Mouse (Mus musculus): ENCODE data around the gene Oser1. TPM values are rescaled to one million over a fixed set of nuclear protein-coding genes. Genes with fewer than 3 reads are reported as not detected.

Gene Oser1
- total and polyA plus RNA-seq, 3 experiments: 29.0 to 44.9 (median 38.1) TPM

DNA sequence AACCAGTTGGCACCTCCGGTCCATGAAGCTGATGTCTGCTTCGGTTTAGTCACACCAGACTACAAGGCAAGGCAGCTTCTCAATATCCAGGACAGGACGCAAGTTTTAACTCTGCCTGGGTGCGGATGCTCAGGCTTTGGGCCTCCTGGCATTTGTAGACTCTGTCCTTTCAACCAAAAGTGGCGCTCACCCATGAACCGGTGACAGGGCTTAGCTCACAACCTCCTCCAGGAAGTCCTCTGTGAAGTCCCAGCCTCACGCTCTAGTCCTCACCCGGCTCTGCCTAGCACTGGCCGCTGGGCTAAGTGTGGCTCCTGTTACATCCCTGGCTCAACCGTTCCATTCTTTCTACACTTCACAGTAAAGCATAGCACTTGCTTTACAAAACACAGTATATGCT is 31.3 kb downstream of the Oser1 start:
- in situ Hi-C loops (cut with MboI; ENCODE audit: low pct_ligation_motif_present, low pct_unique_long_range_greater_than_20kb, low sequenced_read_pairs) (loop anchor here (5.0 kb wide), 1 partner anchor 51 kb away; no protein-coding TSS in a partner anchor), dilution Hi-C loops (cut with MboI; ENCODE audit: extremely low pct_ligation_motif_present, extremely low pct_unique_long_range_greater_than_20kb, low sequenced_read_pairs) (no loop called here)
- Histone ChIP-seq H3K27ac (ENCODE audit: insufficient read depth, low read depth) (no peak overlapping the region), H3K36me3 (replicated peaks in 1 of 2; ENCODE audit: control insufficient read depth in 1 of 2, insufficient read depth in 1 of 2, low read length in 1 of 2) (no peaks in the 10 kb centered on the region), H3K4me2 (ENCODE audit: insufficient read depth, low read depth, poor library complexity, severe bottlenecking) (no peak overlapping the region), H3K9ac (ENCODE audit: insufficient read depth, low read depth) (no peak overlapping the region), H3K4me3 (replicated peaks in 1 of 3; ENCODE audit: low read depth in 2 of 3, low read length in 2 of 3, poor library complexity in 1 of 3) (no peak overlapping the region), H3K9me3 (replicated peaks; ENCODE audit: low read length) (no peaks in the 10 kb centered on the region), H3K79me2 (replicated peaks; ENCODE audit: control insufficient read depth, extremely low read depth, insufficient read depth, poor library complexity, severe bottlenecking) (no peaks in the 10 kb centered on the region), H3K4me1 (ENCODE audit: control insufficient read depth in 1 of 2, insufficient read depth in 2 of 2) (no peaks in the 10 kb centered on the region), H3K27me3 (replicated peaks) (peaks cover 71% of the 10 kb centered on the region)
- TF ChIP-seq E2F4 (IDR thresholded peaks at IDR 0.05; ENCODE audit: insufficient replicate concordance, low read depth, low read length) (no peak), HCFC1 (IDR thresholded peaks at IDR 0.05; ENCODE audit: low read depth, low read length) (no peak), MXI1 (IDR thresholded peaks at IDR 0.05; ENCODE audit: low read depth, low read length) (no peak), POLR2A (IDR thresholded peaks at IDR 0.05; ENCODE audit: low read depth, low read length) (no peak), JUND (conservative IDR thresholded peaks at IDR 0.05; ENCODE audit: low read depth, low read length) (no peak)
- DNase-seq (ENCODE audit: extremely low read depth): no peak

DNA sequence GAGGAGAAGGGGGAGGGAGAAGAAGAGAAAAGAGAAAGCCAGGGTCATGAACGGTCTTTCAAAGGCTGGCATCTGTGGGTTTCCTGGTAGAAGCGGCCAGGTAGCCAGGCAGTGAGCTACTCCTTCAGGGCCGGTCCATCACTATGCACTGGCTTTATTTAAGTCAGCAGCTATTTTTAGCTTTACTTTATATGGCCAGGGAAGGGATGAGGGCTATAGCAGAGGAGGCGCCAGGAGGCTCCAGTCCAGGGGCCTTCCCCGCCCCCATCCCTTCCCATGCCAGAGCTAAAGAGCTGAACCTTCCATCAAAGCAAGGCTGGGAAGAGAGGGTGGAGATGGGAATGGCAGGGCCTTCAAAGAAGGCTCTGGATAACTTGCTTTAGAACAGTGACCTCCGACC is 32.1 kb downstream of the Oser1 start:
- no peaks in the 10 kb centered on the region for H3K36me3 ChIP-seq (replicated peaks in 1 of 2; ENCODE audit: control insufficient read depth in 1 of 2, insufficient read depth in 1 of 2, low read length in 1 of 2)
- no peak overlapping the region for H3K27ac ChIP-seq (ENCODE audit: insufficient read depth, low read depth)
- TF ChIP-seq BHLHE40 (IDR thresholded peaks at IDR 0.05; ENCODE audit: low read depth, low read length): no peak
- no peak for TF ChIP-seq ELF1 (IDR thresholded peaks at IDR 0.05; ENCODE audit: low read depth, low read length)
- no peak for TF ChIP-seq UBTF (IDR thresholded peaks at IDR 0.05; ENCODE audit: low read depth, low read length)
- no peak for TF ChIP-seq CHD2 (IDR thresholded peaks at IDR 0.05; ENCODE audit: low read length)
- no peak for TF ChIP-seq JUN (IDR thresholded peaks at IDR 0.05; ENCODE audit: insufficient read depth, low read depth, low read length)
- TF ChIP-seq EP300 (IDR thresholded peaks at IDR 0.05; ENCODE audit: low read length): no peak
- no peak overlapping the region for H3K4me2 ChIP-seq (ENCODE audit: insufficient read depth, low read depth, poor library complexity, severe bottlenecking)
- in situ Hi-C loops (cut with MboI; ENCODE audit: low pct_ligation_motif_present, low pct_unique_long_range_greater_than_20kb, low sequenced_read_pairs) (loop anchor here (5.0 kb wide), 1 partner anchor 50 kb away; no protein-coding TSS in a partner anchor), dilution Hi-C loops (cut with MboI; ENCODE audit: extremely low pct_ligation_motif_present, extremely low pct_unique_long_range_greater_than_20kb, low sequenced_read_pairs) (no loop called here)
- no peaks in the 10 kb centered on the region for H3K4me1 ChIP-seq (ENCODE audit: control insufficient read depth in 1 of 2, insufficient read depth in 2 of 2)
- H3K9me3 ChIP-seq (replicated peaks; ENCODE audit: low read length): no peaks in the 10 kb centered on the region
- no peak overlapping the region for H3K4me3 ChIP-seq (replicated peaks in 1 of 3; ENCODE audit: low read depth in 2 of 3, low read length in 2 of 3, poor library complexity in 1 of 3)
- H3K9ac ChIP-seq (ENCODE audit: insufficient read depth, low read depth): no peak overlapping the region
- no peaks in the 10 kb centered on the region for H3K79me2 ChIP-seq (replicated peaks; ENCODE audit: control insufficient read depth, extremely low read depth, insufficient read depth, poor library complexity, severe bottlenecking)
- peaks cover 68% of the 10 kb centered on the region for H3K27me3 ChIP-seq (replicated peaks)
- no peak for DNase-seq (ENCODE audit: extremely low read depth)

DNA sequence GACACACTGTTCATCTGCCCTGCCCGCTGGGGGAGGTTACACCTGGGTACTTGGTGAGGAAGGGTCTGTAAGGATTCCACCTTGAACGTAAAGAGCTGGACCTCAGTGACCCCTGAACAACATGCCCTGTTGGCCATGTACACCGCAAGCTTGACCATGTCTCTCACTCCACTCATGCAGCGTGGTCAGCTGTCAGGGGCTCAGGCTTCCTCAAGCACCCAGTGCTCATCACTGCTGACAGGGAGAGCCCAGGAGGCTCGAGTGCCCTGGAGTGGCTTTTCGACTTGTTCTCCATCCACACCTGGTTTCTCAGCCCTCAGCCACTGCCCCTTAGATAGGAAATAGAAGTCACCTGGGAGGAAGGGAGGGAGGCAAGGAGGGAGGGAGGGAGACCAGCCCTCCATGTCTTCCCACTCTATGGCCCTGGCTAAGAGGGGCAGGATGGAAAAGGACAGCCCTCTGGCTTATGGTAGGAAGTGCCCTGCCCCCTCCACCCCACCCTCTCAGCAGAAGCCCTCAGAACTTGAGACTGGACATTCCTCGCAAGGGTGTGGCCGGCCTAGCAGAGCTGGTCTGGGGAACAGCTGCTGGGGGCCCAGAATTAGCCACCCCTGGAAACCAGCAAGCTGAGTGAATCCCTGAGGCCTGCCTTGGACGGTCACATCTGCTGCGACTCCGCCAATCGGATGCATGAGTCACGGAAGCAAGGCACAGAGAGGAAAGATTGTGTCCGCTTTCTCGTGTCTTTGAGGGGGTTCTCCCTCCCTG is 37.9 kb downstream of the Oser1 start:
- TF ChIP-seq BHLHE40 (IDR thresholded peaks at IDR 0.05; ENCODE audit: low read depth, low read length): no peak
- no peak for TF ChIP-seq MEF2A (IDR thresholded peaks at IDR 0.05; ENCODE audit: borderline replicate concordance, low read depth, low read length)
- no peak for TF ChIP-seq CHD1 (IDR thresholded peaks at IDR 0.05; ENCODE audit: low read depth, low read length)
- TF ChIP-seq RAD21 (IDR thresholded peaks at IDR 0.05; ENCODE audit: low read depth, low read length): no peak
- no peak for TF ChIP-seq JUN (IDR thresholded peaks at IDR 0.05; ENCODE audit: insufficient read depth, low read depth, low read length)
- TF ChIP-seq ZMIZ1 (IDR thresholded peaks at IDR 0.05; ENCODE audit: low read depth, low read length): no peak
- TF ChIP-seq E2F4 (IDR thresholded peaks at IDR 0.05; ENCODE audit: insufficient replicate concordance, low read depth, low read length): no peak
- no peak for TF ChIP-seq RCOR1 (conservative IDR thresholded peaks at IDR 0.05; ENCODE audit: low read depth, low read length)
- no peak for TF ChIP-seq JUND (conservative IDR thresholded peaks at IDR 0.05; ENCODE audit: low read depth, low read length)
- no peak for TF ChIP-seq CTCF (conservative IDR thresholded peaks at IDR 0.05 in 1 of 2, IDR thresholded peaks at IDR 0.05 in 1 of 2; ENCODE audit: low read depth in 2 of 2, low read length in 2 of 2)
- no peak for TF ChIP-seq ZC3H11A (IDR thresholded peaks at IDR 0.05; ENCODE audit: low read depth, low read length)
- no peak for TF ChIP-seq ETS1 (conservative IDR thresholded peaks at IDR 0.05; ENCODE audit: low read depth, low read length)
- TF ChIP-seq UBTF (IDR thresholded peaks at IDR 0.05; ENCODE audit: low read depth, low read length): no peak
- no peak for TF ChIP-seq ZKSCAN1 (IDR thresholded peaks at IDR 0.05; ENCODE audit: borderline replicate concordance, low read depth, low read length)
- no peak for TF ChIP-seq EP300 (IDR thresholded peaks at IDR 0.05; ENCODE audit: low read length)
- TF ChIP-seq ELF1 (IDR thresholded peaks at IDR 0.05; ENCODE audit: low read depth, low read length): no peak
- TF ChIP-seq TBP (conservative IDR thresholded peaks at IDR 0.05; ENCODE audit: low read depth, low read length): no peak
- no peak for TF ChIP-seq ZNF384 (IDR thresholded peaks at IDR 0.05; ENCODE audit: low read depth, low read length)
- no peak for TF ChIP-seq PAX5 (IDR thresholded peaks at IDR 0.05; ENCODE audit: low read length)
- in situ Hi-C loops (cut with MboI; ENCODE audit: low pct_ligation_motif_present, low pct_unique_long_range_greater_than_20kb, low sequenced_read_pairs) (no loop called here), dilution Hi-C loops (cut with MboI; ENCODE audit: extremely low pct_ligation_motif_present, extremely low pct_unique_long_range_greater_than_20kb, low sequenced_read_pairs) (no loop called here)
- Histone ChIP-seq H3K9me3 (replicated peaks; ENCODE audit: low read length) (no peaks in the 10 kb centered on the region), H3K4me2 (ENCODE audit: insufficient read depth, low read depth, poor library complexity, severe bottlenecking) (no peak overlapping the region), H3K9ac (ENCODE audit: insufficient read depth, low read depth) (no peak overlapping the region), H3K4me3 (replicated peaks in 1 of 3; ENCODE audit: low read depth in 2 of 3, low read length in 2 of 3, poor library complexity in 1 of 3) (no peak overlapping the region), H3K27me3 (replicated peaks) (peaks cover 78% of the 10 kb centered on the region), H3K79me2 (replicated peaks; ENCODE audit: control insufficient read depth, extremely low read depth, insufficient read depth, poor library complexity, severe bottlenecking) (no peaks in the 10 kb centered on the region), H3K4me1 (ENCODE audit: control insufficient read depth in 1 of 2, insufficient read depth in 2 of 2) (no peaks in the 10 kb centered on the region), H3K27ac (ENCODE audit: insufficient read depth, low read depth) (no peak overlapping the region), H3K36me3 (replicated peaks in 1 of 2; ENCODE audit: control insufficient read depth in 1 of 2, insufficient read depth in 1 of 2, low read length in 1 of 2) (no peaks in the 10 kb centered on the region)
- no peak for DNase-seq (ENCODE audit: extremely low read depth)

Data from CH12.LX (cell line).